Mouse (Mus musculus): ENCODE measurements around the gene Exog. TPM values are rescaled to one million over a fixed set of nuclear protein-coding genes. Genes with fewer than 3 reads are reported as not detected.

Exog gene
- 3.2 and 4.0 TPM in 2 replicates for polyA plus RNA-seq (2012; rRNA removed)

GRCm38 (mm10) chr9:119444738-119445429 lies at the start of gene Exog:
TSS of gene Exog (plus strand) at chr9:119444943.
- 0% methylated on average over 52 of the region's 52 CpGs for WGBS
- DNase-seq (ENCODE audit: low read depth, low spot score), result peak; percentile 78

DNA sequence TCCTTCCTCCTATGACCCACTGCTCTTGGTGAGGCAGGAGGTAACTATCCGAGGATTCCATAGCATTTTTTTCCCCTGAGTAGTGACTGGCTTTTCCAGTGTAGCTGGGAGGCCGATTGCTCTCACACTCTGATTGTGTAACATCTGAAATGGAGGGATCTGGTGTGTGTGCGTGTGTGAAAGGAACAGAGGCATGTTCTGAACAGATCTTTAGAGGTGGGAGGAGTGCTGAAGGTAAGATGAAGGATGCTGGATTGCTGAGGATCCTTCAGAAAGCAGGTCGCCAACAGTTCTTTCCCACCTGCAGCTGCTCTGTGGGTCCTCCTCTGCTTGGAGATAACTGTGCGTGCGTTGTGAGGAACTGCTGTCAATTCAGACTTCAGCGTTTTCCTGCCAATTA lies 43.4 kb upstream of the Exog start:
- no peak for DNase-seq (ENCODE audit: low read depth, low spot score)
- WGBS, result under 1% methylated on average over 7 of the region's 7 CpGs

DNA sequence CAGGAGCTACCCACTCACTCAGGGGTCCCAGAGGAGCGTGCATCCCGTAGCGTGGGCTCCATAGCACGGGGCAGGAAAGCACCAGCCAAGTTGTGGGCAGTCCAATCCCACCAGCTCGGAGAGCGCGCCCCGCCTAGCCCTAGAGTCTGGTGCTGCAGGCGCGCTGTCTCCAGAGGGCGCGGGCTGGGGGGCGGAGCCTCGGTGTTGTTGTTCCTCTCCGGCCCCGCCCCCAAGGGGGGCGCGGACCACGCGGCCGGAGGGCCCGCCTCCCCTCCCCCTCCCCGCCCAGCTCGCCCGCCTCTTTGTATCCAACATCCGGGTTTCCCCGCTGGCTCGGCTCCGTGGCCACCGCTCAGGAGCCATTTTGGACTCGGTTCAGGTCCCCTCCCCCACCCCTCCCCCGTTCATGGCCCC lies 42.9 kb upstream of the Exog start, which contains the start of gene Acvr2b:
TSS of gene Acvr2b (plus strand) at position 318 of the 414 bp plus-strand sequence.
- under 1% methylated on average over 29 of the region's 32 CpGs for whole genome bisulfite sequencing
- DNase-seq (ENCODE audit: low read depth, low spot score), result peak; percentile 60

DNA sequence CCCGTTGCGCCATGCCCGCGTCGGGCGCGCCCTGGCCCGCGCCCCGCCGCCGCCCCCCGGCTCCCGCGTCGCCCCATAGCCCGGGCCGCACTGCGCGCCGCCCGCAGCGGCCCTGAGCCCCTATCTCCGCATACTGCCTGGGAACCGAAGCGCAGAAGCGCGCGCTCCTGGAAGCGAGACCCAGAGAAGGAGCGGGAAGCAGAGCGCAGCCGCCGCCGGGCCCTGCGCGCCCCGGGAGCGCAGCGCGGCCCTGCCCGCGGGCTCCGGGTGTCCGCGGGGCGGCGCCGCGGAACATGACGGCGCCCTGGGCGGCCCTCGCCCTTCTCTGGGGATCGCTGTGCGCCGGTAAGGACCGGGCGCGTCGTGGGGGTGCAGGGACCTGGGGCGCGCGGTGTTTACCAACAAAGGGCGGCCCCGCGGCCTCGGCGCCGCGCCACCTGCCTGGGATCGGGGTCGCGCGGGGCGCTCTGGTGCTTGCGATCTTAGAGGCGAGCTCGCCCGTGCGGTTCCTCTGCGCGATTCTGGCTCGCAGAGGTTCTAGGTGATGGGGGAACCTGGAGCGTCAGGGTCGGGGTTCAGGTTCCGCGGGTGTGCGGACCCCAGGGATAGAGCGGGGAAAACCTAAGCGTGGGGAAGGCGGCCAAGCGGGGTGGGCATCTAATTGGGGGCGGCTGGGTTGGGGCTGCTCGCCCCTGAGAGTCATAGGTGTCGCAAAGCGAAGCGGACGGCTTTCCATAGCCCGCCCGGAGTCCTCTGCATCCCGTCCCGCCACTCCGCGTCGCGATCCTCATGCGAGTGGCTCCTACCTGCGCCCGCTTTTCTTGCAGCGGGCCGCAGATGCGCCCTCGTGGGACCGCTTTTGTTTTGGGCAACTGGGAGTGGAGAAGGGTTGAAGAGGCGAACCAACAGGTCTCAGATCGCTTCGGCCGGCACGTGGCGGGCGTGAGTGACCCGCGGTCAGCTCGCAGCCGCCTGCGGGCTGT lies 42.2 kb upstream of the Exog start:
- no peak for DNase-seq (ENCODE audit: low read depth, low spot score)
- WGBS, result 1% methylated on average over 124 of the region's 127 CpGs

- no peak for DNase-seq (ENCODE audit: low read depth, low spot score)
- WGBS, result under 1% methylated on average over 26 of the region's 26 CpGs
Observed at GRCm38 (mm10) chr9:119403236-119403641, 41.5 kb upstream of the Exog start.

DNA sequence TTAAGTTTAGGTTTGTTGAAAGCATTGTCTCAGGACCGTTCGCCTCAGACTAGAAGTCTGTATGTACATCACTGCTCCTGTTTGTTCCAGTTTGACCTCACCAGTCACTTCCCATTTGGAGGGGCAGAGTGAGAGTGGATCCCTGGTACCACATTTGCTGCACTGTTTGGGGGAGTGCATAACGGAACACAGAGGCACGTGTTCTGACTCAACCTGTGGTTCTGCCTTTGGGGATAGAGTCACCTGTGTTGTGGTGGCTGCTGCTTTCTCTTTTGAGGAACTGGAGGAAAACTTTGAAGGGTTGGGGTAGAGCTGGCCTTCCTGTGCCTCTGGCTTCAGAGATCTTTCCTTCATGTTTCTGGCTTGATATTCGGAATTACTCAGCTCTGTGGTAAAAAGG lies 40.7 kb upstream of the Exog start:
- no peak for DNase-seq (ENCODE audit: low read depth, low spot score)
- WGBS, result 87% methylated on average over 5 of the region's 5 CpGs

GRCm38 (mm10) chr9:119407884-119408283 lies 36.9 kb upstream of the Exog start:
- WGBS, result 73% methylated on average over 15 of the region's 15 CpGs
- DNase-seq (ENCODE audit: low read depth, low spot score), result no peak

DNA sequence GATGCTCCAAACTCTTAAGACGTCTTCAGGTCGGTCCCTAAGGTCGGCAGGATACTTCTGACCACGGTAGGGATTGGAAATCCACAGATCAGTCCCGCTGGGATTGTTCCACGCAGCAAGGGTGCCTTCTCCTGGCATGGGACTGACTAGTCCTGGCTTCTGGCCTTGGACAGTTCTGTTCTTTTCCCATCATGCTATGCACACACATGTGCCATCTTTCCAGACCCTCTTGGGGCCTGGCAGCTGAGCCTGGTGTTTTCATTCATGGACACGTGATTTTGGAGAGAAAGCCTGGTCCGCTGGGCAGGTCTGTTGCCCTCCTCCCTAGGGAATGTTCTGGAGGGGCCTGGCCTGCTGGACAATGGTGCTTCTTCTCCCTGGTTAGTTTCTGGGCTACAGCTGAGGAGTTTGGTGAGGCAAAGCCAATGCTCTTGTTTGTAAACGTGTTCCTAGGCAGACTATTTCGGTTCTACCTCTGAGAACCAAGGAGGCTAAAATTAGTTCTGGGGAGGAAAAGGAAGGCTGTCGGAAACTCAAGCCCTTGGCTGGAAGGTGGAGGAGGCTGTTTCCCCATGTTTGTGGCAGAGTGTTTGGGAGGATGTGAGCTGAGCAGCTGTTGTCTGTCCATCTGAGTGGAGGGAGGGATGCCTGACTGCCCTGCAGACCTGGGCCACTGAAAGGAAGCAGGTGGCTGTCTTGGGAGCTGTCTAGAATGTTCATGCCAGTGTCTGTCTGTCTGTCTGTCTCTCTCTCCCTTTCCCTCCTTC lies 35.7 kb upstream of the Exog start:
- 73% methylated on average over 11 of the region's 11 CpGs for WGBS
- no peak for DNase-seq (ENCODE audit: low read depth, low spot score)

DNA sequence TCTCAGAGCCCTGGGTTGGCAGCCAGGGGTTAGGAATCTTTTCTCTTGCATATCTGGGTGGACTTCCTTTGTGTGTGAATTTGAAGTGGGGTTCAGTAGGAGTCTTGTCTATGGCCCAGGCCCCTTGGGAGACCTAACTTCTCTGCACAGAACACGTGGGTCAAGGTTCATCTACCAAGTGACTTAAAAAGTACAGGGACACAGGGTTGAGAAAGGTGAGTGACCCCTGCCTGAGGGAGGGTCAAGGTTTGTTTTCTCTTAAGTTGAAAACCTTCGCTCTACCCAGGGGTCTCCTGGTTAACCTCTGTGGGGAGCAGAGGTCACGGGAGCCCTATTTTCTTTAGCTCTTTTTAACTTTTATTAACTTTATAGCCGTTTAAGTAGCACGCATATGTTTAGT lies 34.9 kb upstream of the Exog start:
- DNase-seq (ENCODE audit: low read depth, low spot score), result no peak
- 77% methylated on average over 5 of the region's 5 CpGs for WGBS

GRCm38 (mm10) chr9:119418025-119418424 lies 26.7 kb upstream of the Exog start:
- no peak for DNase-seq (ENCODE audit: low read depth, low spot score)
- 66% methylated on average over 18 of the region's 18 CpGs for WGBS

GRCm38 (mm10) chr9:119419852-119420438 lies 24.8 kb upstream of the Exog start:
- 91% methylated on average over 12 of the region's 12 CpGs for WGBS
- DNase-seq (ENCODE audit: low read depth, low spot score), result no peak

- 20% methylated on average over 7 of the region's 7 CpGs for WGBS
- DNase-seq (ENCODE audit: low read depth, low spot score), result no peak
Observed at GRCm38 (mm10) chr9:119425217-119425975, 19.3 kb upstream of the Exog start.

DNA sequence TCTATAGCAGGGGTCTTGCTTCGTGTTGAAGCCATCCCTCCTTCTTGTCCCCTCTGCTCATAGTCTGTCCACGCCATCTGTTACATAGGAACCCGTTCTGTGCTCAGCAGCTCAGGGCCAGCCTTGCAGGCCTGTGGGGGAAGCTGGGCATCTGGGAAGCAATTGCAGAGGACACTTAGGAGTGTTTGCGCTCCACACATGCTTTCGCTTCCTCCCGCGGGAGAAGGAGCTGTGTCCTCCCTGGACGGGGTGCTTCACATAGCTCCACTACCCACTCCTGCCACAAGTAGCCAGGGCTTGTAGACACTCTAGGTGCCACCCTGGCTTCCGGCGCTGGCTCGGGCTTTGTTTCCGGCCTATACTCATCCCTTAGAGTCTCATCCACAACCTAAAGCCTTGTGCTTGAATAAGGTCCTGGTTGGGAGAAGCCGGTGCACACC lies 18.7 kb upstream of the Exog start:
- 70% methylated on average over 13 of the region's 13 CpGs for WGBS
- DNase-seq (ENCODE audit: low read depth, low spot score), result no peak

DNA sequence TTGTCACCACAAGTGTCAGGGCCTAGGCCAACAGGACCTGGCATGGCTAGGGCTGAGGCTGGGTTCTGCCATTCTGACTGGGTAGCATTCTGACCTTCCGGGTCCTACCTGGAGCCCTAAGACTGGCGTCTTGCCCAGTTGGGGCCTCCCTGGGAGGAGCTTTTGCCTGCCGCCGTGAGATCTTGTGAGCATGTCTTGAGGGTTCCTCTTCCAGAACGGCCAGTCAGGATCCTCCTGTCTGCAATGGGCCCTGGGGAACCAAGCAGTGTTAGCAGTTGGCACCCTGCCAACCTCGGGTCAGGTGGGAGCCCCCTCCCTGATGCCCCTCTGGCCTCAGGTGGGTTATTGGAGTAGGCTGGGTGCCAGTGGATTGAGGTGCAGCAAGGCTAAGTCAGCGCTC lies 18.3 kb upstream of the Exog start:
- 18% methylated on average over 7 of the region's 7 CpGs for WGBS
- no peak for DNase-seq (ENCODE audit: low read depth, low spot score)

DNA sequence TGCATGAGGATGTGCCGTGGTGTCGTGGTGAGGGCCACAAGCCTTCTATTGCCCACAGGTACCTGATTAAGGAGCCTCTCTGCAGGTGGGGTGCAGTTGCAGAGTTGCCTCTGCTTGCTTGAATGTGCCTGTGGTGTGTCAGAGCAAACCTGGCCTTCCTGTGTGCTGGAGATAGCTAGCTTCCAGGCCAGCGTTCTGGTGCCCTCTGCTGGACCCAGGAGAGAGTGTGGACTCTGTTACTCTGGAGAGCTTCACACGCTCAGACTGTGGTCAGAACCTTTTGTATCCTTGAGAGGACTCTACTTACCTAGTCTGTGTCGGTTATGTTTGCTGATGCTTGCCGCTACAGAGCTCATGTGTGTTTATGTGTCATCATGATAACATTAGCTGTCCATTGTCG lies 14.4 kb upstream of the Exog start:
- 34% methylated on average over 7 of the region's 7 CpGs for WGBS
- no peak for DNase-seq (ENCODE audit: low read depth, low spot score)

- WGBS, result 64% methylated on average over 2 of the region's 2 CpGs
Observed at GRCm38 (mm10) chr9:119435855-119436254, 8.9 kb upstream of the Exog start.

GRCm38 (mm10) chr9:119438065-119438464 lies 6.7 kb upstream of the Exog start:
- 85% methylated on average over 12 of the region's 12 CpGs for WGBS

More at GRCm38 (mm10) chr9:119435855-119436254, 8.9 kb upstream of the Exog start:
- DNase-seq (ENCODE audit: low read depth, low spot score), result no peak

GRCm38 (mm10) chr9:119438498-119439000 lies 6.2 kb upstream of the Exog start:
- DNase-seq (ENCODE audit: low read depth, low spot score), result no peak
- 86% methylated on average over 9 of the region's 9 CpGs for WGBS

More at GRCm38 (mm10) chr9:119438065-119438464, 6.7 kb upstream of the Exog start:
- no peak for DNase-seq (ENCODE audit: low read depth, low spot score)

Measured in large intestine, adult 2 months (tissue).